ENCODE assay signal across 21 mouse cellular contexts in genomic region chr4:109569421-109569820, GRCm38 (mm10). TPM values are rescaled to one million over a fixed set of nuclear protein-coding genes. Genes with fewer than 3 reads are reported as not detected.
DNase-seq lines count a peak whose midpoint lies in the region; ATAC-seq and TF ChIP-seq lines count a peak whose summit lies in the region.
"Had no signal": no experiment of that assay in that cellular context is flagged by ENCODE, and none has a peak within 500 bp of the region (broad histone marks: within the 10 kb centered on the region; RNA-seq: fewer than 3 reads in every experiment).

No protein-coding gene starts in this region.

- no peaks in the 10 kb centered on the region for H3K9me3 ChIP-seq in forebrain, embryonic 13.5 days (replicated peaks)
- H3K9me3 ChIP-seq in forebrain, embryonic 11.5 days (ENCODE audit: control insufficient read depth, low read length) = no peaks in the 10 kb centered on the region
- no peaks in the 10 kb centered on the region for H3K9me3 ChIP-seq in hindbrain, embryonic 12.5 days (replicated peaks)
- H3K9me3 ChIP-seq in midbrain, postnatal 0 days (ENCODE audit: low read length) = no peaks in the 10 kb centered on the region
- no peaks in the 10 kb centered on the region for H3K9me3 ChIP-seq in kidney, embryonic 14.5 days (ENCODE audit: control insufficient read depth, low read length)
- no peaks in the 10 kb centered on the region for H3K9me3 ChIP-seq in kidney, embryonic 15.5 days (replicated peaks)
- H3K9me3 ChIP-seq: forebrain, embryonic 15.5 days; heart, embryonic 12.5 days had no signal

- no peak overlapping the region for H3K4me3 ChIP-seq in forebrain, embryonic 13.5 days
- no peak overlapping the region for H3K4me3 ChIP-seq in forebrain, embryonic 11.5 days (ENCODE audit: low read depth, low read length)
- peak overlapping the region; percentile 0; the same call in 1 of the 2 replicates for H3K4me3 ChIP-seq in hindbrain, embryonic 12.5 days
- peak overlapping the region; percentile 20 for H3K4me3 ChIP-seq in midbrain, postnatal 0 days (ENCODE audit: low read depth, low read length)
- H3K4me3 ChIP-seq in kidney, embryonic 14.5 days (ENCODE audit: low read length) = no peak overlapping the region
- H3K4me3 ChIP-seq in kidney, embryonic 15.5 days (replicated peaks) = no peak overlapping the region
- H3K4me3 ChIP-seq: forebrain, embryonic 15.5 days; heart, embryonic 12.5 days had no signal

- 0 out of 2 replicates have a peak overlapping the region, but pooled peaks have one; percentile 10 for H3K4me2 ChIP-seq in forebrain, embryonic 13.5 days
- no peak overlapping the region for H3K4me2 ChIP-seq in forebrain, embryonic 11.5 days (ENCODE audit: low read depth, low read length, severe bottlenecking)
- H3K4me2 ChIP-seq in hindbrain, embryonic 12.5 days (replicated peaks) = peak overlapping the region; percentile 36
- peak overlapping the region; percentile 39 for H3K4me2 ChIP-seq in midbrain, postnatal 0 days (ENCODE audit: low read depth, low read length, poor library complexity, severe bottlenecking)
- no peak overlapping the region for H3K4me2 ChIP-seq in kidney, embryonic 14.5 days (replicated peaks; ENCODE audit: low read depth, low read length)
- no peak overlapping the region for H3K4me2 ChIP-seq in kidney, embryonic 15.5 days
- H3K4me2 ChIP-seq: forebrain, embryonic 15.5 days; heart, embryonic 12.5 days had no signal

- DNase-seq in forebrain, embryonic 11.5 days (ENCODE audit: low spot score) = no peak
- DNase-seq in NIH3T3 (ENCODE audit: low read depth) = peak; percentile 65
- DNase-seq in midbrain, postnatal 0 days (ENCODE audit: low spot score) = peak; percentile 62
- no peak for DNase-seq in gastrocnemius, postnatal 10 days
- DNase-seq: adrenal gland, adult 2 months; cerebellum, adult 9-11 months; gastrocnemius, postnatal 36 days; lung, postnatal 4 days; spleen, adult 18-20 months; thymus, postnatal 36 days had no signal

- no peaks in the 10 kb centered on the region for H3K27me3 ChIP-seq in forebrain, embryonic 13.5 days
- no peaks in the 10 kb centered on the region for H3K27me3 ChIP-seq in forebrain, embryonic 11.5 days (ENCODE audit: control insufficient read depth, insufficient read depth, low read length)
- H3K27me3 ChIP-seq in hindbrain, embryonic 12.5 days = no peaks in the 10 kb centered on the region
- H3K27me3 ChIP-seq in midbrain, postnatal 0 days (ENCODE audit: insufficient read depth, low read length) = no peaks in the 10 kb centered on the region
- H3K27me3 ChIP-seq in kidney, embryonic 14.5 days (ENCODE audit: control insufficient read depth, insufficient read depth, low read length) = no peaks in the 10 kb centered on the region
- no peaks in the 10 kb centered on the region for H3K27me3 ChIP-seq in kidney, embryonic 15.5 days
- H3K27me3 ChIP-seq: forebrain, embryonic 15.5 days had no signal

- TF ChIP-seq CTCF in midbrain, postnatal 0 days (IDR thresholded peaks at IDR 0.05) = no peak

- no peak overlapping the region for H3K9ac ChIP-seq in forebrain, embryonic 13.5 days
- H3K9ac ChIP-seq in forebrain, embryonic 11.5 days (ENCODE audit: low read length) = no peak overlapping the region
- no peak overlapping the region for H3K9ac ChIP-seq in hindbrain, embryonic 12.5 days
- peak overlapping the region; percentile 33; the same call in 1 of the 2 replicates for H3K9ac ChIP-seq in midbrain, postnatal 0 days (replicated peaks; ENCODE audit: low read length, poor library complexity, severe bottlenecking)
- no peak overlapping the region for H3K9ac ChIP-seq in kidney, embryonic 14.5 days (ENCODE audit: low read depth, low read length)
- H3K9ac ChIP-seq in kidney, embryonic 15.5 days = no peak overlapping the region
- H3K9ac ChIP-seq: forebrain, embryonic 15.5 days; heart, embryonic 12.5 days; liver, embryonic 14.5 days had no signal

- WGBS in forebrain, embryonic 13.5 days = 78% methylated on average over 9 of the region's 9 CpGs
- 82% methylated on average over 9 of the region's 9 CpGs for WGBS in forebrain, embryonic 11.5 days
- WGBS in hindbrain, embryonic 12.5 days = 52% methylated on average over 9 of the region's 9 CpGs
- 52% methylated on average over 9 of the region's 9 CpGs for WGBS in midbrain, postnatal 0 days
- 86% methylated on average over 9 of the region's 9 CpGs for WGBS in kidney, embryonic 14.5 days
- WGBS in kidney, embryonic 15.5 days = 81% methylated on average over 9 of the region's 9 CpGs

- no peak for ATAC-seq in forebrain, embryonic 13.5 days
- no peak for ATAC-seq in forebrain, embryonic 11.5 days (replicated peaks; ENCODE audit: low FRiP score)
- peak; percentile 29; the same call in 1 of the 2 replicates for ATAC-seq in hindbrain, embryonic 12.5 days (ENCODE audit: low FRiP score)
- ATAC-seq in midbrain, postnatal 0 days (ENCODE audit: low FRiP score) = peak; percentile 80
- no peak for ATAC-seq in kidney, embryonic 14.5 days (ENCODE audit: low FRiP score, low TSS enrichment)
- no peak for ATAC-seq in kidney, embryonic 15.5 days (replicated peaks; ENCODE audit: low FRiP score)
- ATAC-seq: forebrain, embryonic 15.5 days had no signal

- no peaks in the 10 kb centered on the region for H3K4me1 ChIP-seq in forebrain, embryonic 13.5 days
- no peaks in the 10 kb centered on the region for H3K4me1 ChIP-seq in forebrain, embryonic 11.5 days (replicated peaks; ENCODE audit: control insufficient read depth, insufficient read depth, low read length)
- 0 out of 2 replicates have a peak, but pooled peaks cover 6% of the 10 kb centered on the region for H3K4me1 ChIP-seq in hindbrain, embryonic 12.5 days
- H3K4me1 ChIP-seq in midbrain, postnatal 0 days (ENCODE audit: insufficient read depth, low read length) = 0 out of 2 replicates have a peak, but pooled peaks cover 4% of the 10 kb centered on the region
- no peaks in the 10 kb centered on the region for H3K4me1 ChIP-seq in kidney, embryonic 14.5 days (ENCODE audit: control insufficient read depth, insufficient read depth, low read length)
- H3K4me1 ChIP-seq in kidney, embryonic 15.5 days = no peaks in the 10 kb centered on the region
- H3K4me1 ChIP-seq: forebrain, embryonic 15.5 days; heart, embryonic 12.5 days had no signal

- no peaks in the 10 kb centered on the region for H3K36me3 ChIP-seq in forebrain, embryonic 13.5 days (ENCODE audit: poor library complexity, severe bottlenecking)
- H3K36me3 ChIP-seq in forebrain, embryonic 11.5 days (ENCODE audit: control insufficient read depth, insufficient read depth, low read length) = no peaks in the 10 kb centered on the region
- H3K36me3 ChIP-seq in hindbrain, embryonic 12.5 days = no peaks in the 10 kb centered on the region
- no peaks in the 10 kb centered on the region for H3K36me3 ChIP-seq in midbrain, postnatal 0 days (ENCODE audit: insufficient read depth, low read length)
- H3K36me3 ChIP-seq in kidney, embryonic 14.5 days (ENCODE audit: control insufficient read depth, insufficient read depth, low read length) = no peaks in the 10 kb centered on the region
- H3K36me3 ChIP-seq in kidney, embryonic 15.5 days = no peaks in the 10 kb centered on the region
- H3K36me3 ChIP-seq: forebrain, embryonic 15.5 days; heart, embryonic 12.5 days had no signal

- H3K27ac ChIP-seq in forebrain, embryonic 13.5 days = no peak overlapping the region
- H3K27ac ChIP-seq in forebrain, embryonic 11.5 days (ENCODE audit: low read depth, low read length) = no peak overlapping the region
- no peak overlapping the region for H3K27ac ChIP-seq in hindbrain, embryonic 12.5 days
- peak overlapping the region; percentile 38; the same call in 1 of the 2 replicates for H3K27ac ChIP-seq in midbrain, postnatal 0 days (ENCODE audit: low read depth, low read length)
- no peak overlapping the region for H3K27ac ChIP-seq in kidney, embryonic 14.5 days (ENCODE audit: low read depth, low read length)
- H3K27ac ChIP-seq in kidney, embryonic 15.5 days = no peak overlapping the region
- H3K27ac ChIP-seq: forebrain, embryonic 15.5 days; kidney, postnatal 0 days; liver, embryonic 14.5 days had no signal

RNA-seq across cellular contexts. Expression of gene 4930522H14Rik, which starts 38.3 kb away (rescaled TPM):
- not detected in 2 replicates for polyA plus RNA-seq in forebrain, embryonic 13.5 days (2015; fragmentation: Nextera tagmentation; extraction: Ambion mirVana)
- polyA plus RNA-seq in forebrain, embryonic 11.5 days (2014; fragmentation: Nextera tagmentation; extraction: Ambion mirVana) = not detected in 2 replicates
- not detected in 2 replicates for polyA plus RNA-seq in hindbrain, embryonic 12.5 days (2016; fragmentation: Nextera tagmentation; extraction: Ambion mirVana)
- total RNA-seq in midbrain, postnatal 0 days (2014; rRNA removed) = not detected in 2 replicates
- not detected in 2 replicates for polyA plus RNA-seq in midbrain, postnatal 0 days (2015; fragmentation: Nextera tagmentation; extraction: Ambion mirVana)
- not detected for total RNA-seq in gastrocnemius, postnatal 10 days (2021)
- polyA plus RNA-seq in kidney, embryonic 14.5 days (2014; fragmentation: Nextera tagmentation; extraction: Ambion mirVana) = not detected in 2 replicates
- not detected in 2 replicates for polyA plus RNA-seq in kidney, embryonic 15.5 days (2015; fragmentation: Nextera tagmentation; extraction: Ambion mirVana)
- total RNA-seq: adrenal gland, adult 2 months; gastrocnemius, postnatal 36 days; layer of hippocampus, postnatal 10 days; left cerebral cortex, postnatal 36 days had no signal
- polyA plus RNA-seq: adrenal gland, adult 2 months; forebrain, embryonic 15.5 days; heart, embryonic 12.5 days; kidney, postnatal 0 days; liver, embryonic 14.5 days; stomach, embryonic 16.5 days had no signal

Comparison
In these comparisons a context has a peak if more than half of its experiments do, and no peak if none do; other contexts are left out.
1. H3K4me2 ChIP-seq: peak in forebrain, embryonic 13.5 days (single experiment), hindbrain, embryonic 12.5 days (single experiment) and midbrain, postnatal 0 days (single experiment); none in forebrain, embryonic 11.5 days (single experiment), kidney, embryonic 14.5 days (single experiment) and kidney, embryonic 15.5 days (single experiment).
2. ATAC-seq: peak in hindbrain, embryonic 12.5 days (single experiment) and midbrain, postnatal 0 days (single experiment); none in forebrain, embryonic 13.5 days (single experiment), forebrain, embryonic 11.5 days (single experiment), kidney, embryonic 14.5 days (single experiment) and kidney, embryonic 15.5 days (single experiment).
3. H3K4me3 ChIP-seq: peak in hindbrain, embryonic 12.5 days (single experiment) and midbrain, postnatal 0 days (single experiment); none in forebrain, embryonic 13.5 days (single experiment), forebrain, embryonic 11.5 days (single experiment), kidney, embryonic 14.5 days (single experiment) and kidney, embryonic 15.5 days (single experiment).
4. DNase-seq: peak in NIH3T3 (single experiment) and midbrain, postnatal 0 days (single experiment); none in forebrain, embryonic 11.5 days (single experiment) and gastrocnemius, postnatal 10 days (single experiment).